Mouse (Mus musculus) adrenal gland, adult 18-20 months (tissue): ENCODE measurements at regions not wholly inside any gene's neighbourhood (a gene's known extent, or its start where the extent isn't known, plus 50 kb on each side); places are given as distances from the start of the nearest gene placed in this dataset.

ENCODE experiments used
- DNase-seq, 2 experiments: peaks; one replicate each; pipeline ENCODE4 v3.0.0; 2021 to 2022; ENCODE audit warnings: low spot score in 2 of 2

GRCm38 (mm10) chr1:72003424-72004278 lies 208.5 kb downstream of the Mreg start:
- DNase-seq: no peak

- no peak for DNase-seq
Measured at GRCm38 (mm10) chr1:72002471-72003116, 209.5 kb downstream of the Mreg start.

- DNase-seq: no peak
Measured at GRCm38 (mm10) chr1:72000741-72001140, 211.4 kb downstream of the Mreg start.

- no peak for DNase-seq
Measured at GRCm38 (mm10) chr1:71996828-71997227, 215.3 kb downstream of the Mreg start.

GRCm38 (mm10) chr1:71996234-71996619 lies 215.9 kb downstream of the Mreg start:
- no peak for DNase-seq

GRCm38 (mm10) chr1:71995573-71996233 lies 216.4 kb downstream of the Mreg start:
- DNase-seq: no peak

- DNase-seq: no peak
Measured at GRCm38 (mm10) chr1:71990936-71991335, 221.2 kb downstream of the Mreg start.

GRCm38 (mm10) chr1:71988086-71988485 lies 224.0 kb downstream of the Mreg start:
- no peak for DNase-seq

GRCm38 (mm10) chr1:71986047-71986446 lies 226.1 kb downstream of the Mreg start:
- no peak for DNase-seq

- no peak for DNase-seq
Measured at GRCm38 (mm10) chr1:71983786-71984185, 228.3 kb downstream of the Mreg start.

GRCm38 (mm10) chr1:71982423-71983262 lies 229.5 kb downstream of the Mreg start:
- DNase-seq: no peak

GRCm38 (mm10) chr1:71980624-71981023 lies 231.5 kb downstream of the Mreg start:
- DNase-seq: no peak

- DNase-seq: no peak
Measured at GRCm38 (mm10) chr1:71979261-71979660, 232.8 kb downstream of the Mreg start.

GRCm38 (mm10) chr1:71977361-71977760 lies 234.7 kb downstream of the Mreg start:
- no peak for DNase-seq

GRCm38 (mm10) chr1:71974715-71975114 lies 237.4 kb downstream of the Mreg start:
- no peak for DNase-seq

GRCm38 (mm10) chr1:71971943-71972342 lies 240.2 kb downstream of the Mreg start:
- DNase-seq: no peak

GRCm38 (mm10) chr1:71970771-71971170 lies 241.3 kb downstream of the Mreg start:
- DNase-seq: no peak

- no peak for DNase-seq
Measured at GRCm38 (mm10) chr1:71967574-71968104, 244.5 kb downstream of the Mreg start.

- no peak for DNase-seq
Measured at GRCm38 (mm10) chr1:71964450-71965126, 247.5 kb downstream of the Mreg start.

- DNase-seq: no peak
Measured at GRCm38 (mm10) chr1:71956940-71957339, 255.2 kb downstream of the Mreg start.
